Mouse (Mus musculus) splenic B cell, adult 2 months (primary cell): ENCODE data around the gene C8a.

ENCODE experiments used
- DNase-seq: peaks from one replicate; pipeline ENCODE4 v3.0.0-alpha.2; 2011; ENCODE audit warnings: low read depth, low spot score
- H3K27me3 ChIP-seq: 2 replicates; pipeline ENCODE4 v1.6.1; 2012; ENCODE audit warnings: mild to moderate bottlenecking, low read length, moderate library complexity, mixed read lengths; ENCODE audit not compliant: control insufficient read depth, poor library complexity, insufficient read depth, severe bottlenecking
- H3K36me3 ChIP-seq: 2 replicates; pipeline ENCODE4 v1.6.1; 2012; ENCODE audit warnings: mild to moderate bottlenecking, low read length, moderate library complexity, mixed read lengths; ENCODE audit not compliant: control insufficient read depth, poor library complexity, insufficient read depth, severe bottlenecking

The C8a gene

GRCm38 (mm10) chr4:104768190-104768589 is 108.0 kb downstream of the C8a start:
- no peaks in the 10 kb centered on the region for H3K27me3 ChIP-seq
- no peaks in the 10 kb centered on the region for H3K36me3 ChIP-seq
- no peak for DNase-seq

GRCm38 (mm10) chr4:104766065-104766464 is 110.1 kb downstream of the C8a start, which contains the start of gene C8b:
Gene C8b, plus strand, starts transcription at chr4:104766317.
- DNase-seq = no peak
- no peaks in the 10 kb centered on the region for H3K27me3 ChIP-seq
- H3K36me3 ChIP-seq = no peaks in the 10 kb centered on the region
